Mouse (Mus musculus) stomach, postnatal 0 days (tissue): ENCODE measurements at regions not wholly inside any gene's neighbourhood (a gene's known extent, or its start where the extent isn't known, plus 50 kb on each side); places are given as distances from the start of the nearest gene placed in this dataset.

ENCODE experiments used
- CTCF ChIP-seq: IDR thresholded peaks from 2 replicates; pipeline ENCODE4 v1.5.1; 2016; ENCODE audit warnings: antibody characterized with exemption, low read depth, mild to moderate bottlenecking, moderate library complexity
- EP300 ChIP-seq: optimal IDR thresholded peaks from 2 replicates; pipeline ENCODE3; 2016; ENCODE audit warnings: antibody characterized with exemption

GRCm38 (mm10) chr1:182073180-182073579 is 51.4 kb upstream of the Srp9 start:
- TF ChIP-seq CTCF (no peak), EP300 (no peak)
